Mouse (Mus musculus) kidney, embryonic 16.5 days (tissue): ENCODE results near the gene Cela1. TPM values are rescaled to one million over a fixed set of nuclear protein-coding genes. Genes with fewer than 3 reads are reported as not detected.

Source experiments
- ATAC-seq: fragments of 200-750 bp; cut with Nextera tagmentation; 2 replicates; pipeline ENCODE4 v1.8.0; 2017; ENCODE audit warnings: moderate TSS enrichment; ENCODE audit not compliant: low FRiP score, low TSS enrichment
- H3K27ac ChIP-seq: fragments of 300-500 bp; sonication (generic); 2 replicates; pipeline ENCODE4 v1.5.1; 2014; ENCODE audit warnings: low read length
- H3K27me3 ChIP-seq: fragments of 300-500 bp; sonication (generic); 2 replicates; pipeline ENCODE4 v1.6.1; 2014; ENCODE audit warnings: low read length, control low read depth, mixed read lengths; ENCODE audit not compliant: insufficient read depth
- H3K36me3 ChIP-seq: fragments of 300-500 bp; sonication (generic); 2 replicates; pipeline ENCODE4 v1.6.1; 2014; ENCODE audit warnings: low read length, control low read depth, mixed read lengths; ENCODE audit not compliant: insufficient read depth
- H3K4me1 ChIP-seq: fragments of 300-500 bp; sonication (generic); 2 replicates; pipeline ENCODE4 v1.6.1; 2014; ENCODE audit warnings: low read length, control low read depth, mixed read lengths; ENCODE audit not compliant: insufficient read depth
- H3K4me2 ChIP-seq: fragments of 300-500 bp; sonication (generic); replicated peaks from 2 replicates; pipeline ENCODE4 v1.6.1; 2014; ENCODE audit warnings: low read depth, low read length
- H3K4me3 ChIP-seq: fragments of 300-500 bp; sonication (generic); 2 replicates; pipeline ENCODE4 v1.5.1; 2014; ENCODE audit warnings: mild to moderate bottlenecking, low read length
- H3K9ac ChIP-seq: fragments of 300-500 bp; sonication (generic); replicated peaks from 2 replicates; pipeline ENCODE4 v1.6.1; 2014; ENCODE audit warnings: low read length
- H3K9me3 ChIP-seq: fragments of 300-500 bp; sonication (generic); 2 replicates; pipeline ENCODE4 v1.6.1; 2016; ENCODE audit warnings: low read length, control low read depth
- WGBS: fragments of 180-500 bp; shearing (Covaris S2); extraction: QIAGEN DNeasy Blood & Tissue Kit; methylation state at CpG from one replicate; pipeline ENCODE4 v1.1.7; 2014; 5-methylcytosine and 5-hydroxymethylcytosine counted together
- polyA plus RNA-seq: library from polyadenylated mRNA; unstranded; fragments of >200 nt; fragmentation: Nextera tagmentation; extraction: Ambion mirVana; gene quantifications from 2 replicates; pipeline ENCODE4 v1.2.1, GENCODE M21; 2015

Gene Cela1
- polyA plus RNA-seq, 1 experiment from 2014 or later = 41.9 TPM

GRCm38 (mm10) chr15:100679005-100679404 lies 8.7 kb downstream of the Cela1 start:
- Histone ChIP-seq H3K9me3 (no peaks in the 10 kb centered on the region), H3K27ac (peak overlapping the region; percentile 85), H3K4me1 (peaks cover 48% of the 10 kb centered on the region), H3K4me2 (peak overlapping the region; percentile 14; the same call in 1 of the 2 replicates), H3K36me3 (no peaks in the 10 kb centered on the region), H3K4me3 (no peak overlapping the region), H3K9ac (0 out of 2 replicates have a peak overlapping the region, but pooled peaks have one; percentile 22), H3K27me3 (no peaks in the 10 kb centered on the region)
- 34% methylated on average over 14 of the region's 14 CpGs for WGBS
- peak; percentile 49 for ATAC-seq

- Histone ChIP-seq H3K9me3 (no peaks in the 10 kb centered on the region), H3K4me3 (no peak overlapping the region), H3K27ac (peak overlapping the region; percentile 85), H3K4me1 (peaks cover 48% of the 10 kb centered on the region), H3K4me2 (peak overlapping the region; percentile 14; the same call in 1 of the 2 replicates), H3K9ac (no peak overlapping the region), H3K36me3 (no peaks in the 10 kb centered on the region), H3K27me3 (no peaks in the 10 kb centered on the region)
- ATAC-seq = peak; percentile 62; the same call in 1 of the 2 replicates
- WGBS = 45% methylated on average over 12 of the region's 12 CpGs
Observed at GRCm38 (mm10) chr15:100678581-100678980, 9.1 kb downstream of the Cela1 start.

- 80% methylated on average over 8 of the region's 8 CpGs for WGBS
- peak overlapping the region; percentile 85 for H3K27ac ChIP-seq
- H3K4me2 ChIP-seq = no peak overlapping the region
- H3K36me3 ChIP-seq = no peaks in the 10 kb centered on the region
- H3K9me3 ChIP-seq = no peaks in the 10 kb centered on the region
- no peak overlapping the region for H3K4me3 ChIP-seq
- peaks cover 48% of the 10 kb centered on the region for H3K4me1 ChIP-seq
- no peak for ATAC-seq
- no peaks in the 10 kb centered on the region for H3K27me3 ChIP-seq
- no peak overlapping the region for H3K9ac ChIP-seq
Observed at GRCm38 (mm10) chr15:100677675-100678074, 10.0 kb downstream of the Cela1 start.

GRCm38 (mm10) chr15:100676521-100676920 lies 11.2 kb downstream of the Cela1 start:
- Histone ChIP-seq H3K27me3 (no peaks in the 10 kb centered on the region), H3K9ac (no peak overlapping the region), H3K9me3 (no peaks in the 10 kb centered on the region), H3K27ac (no peak overlapping the region), H3K4me2 (no peak overlapping the region), H3K4me3 (no peak overlapping the region), H3K36me3 (no peaks in the 10 kb centered on the region), H3K4me1 (peaks cover 43% of the 10 kb centered on the region)
- 80% methylated on average over 1 of the region's 1 CpGs for WGBS
- ATAC-seq = no peak

DNA sequence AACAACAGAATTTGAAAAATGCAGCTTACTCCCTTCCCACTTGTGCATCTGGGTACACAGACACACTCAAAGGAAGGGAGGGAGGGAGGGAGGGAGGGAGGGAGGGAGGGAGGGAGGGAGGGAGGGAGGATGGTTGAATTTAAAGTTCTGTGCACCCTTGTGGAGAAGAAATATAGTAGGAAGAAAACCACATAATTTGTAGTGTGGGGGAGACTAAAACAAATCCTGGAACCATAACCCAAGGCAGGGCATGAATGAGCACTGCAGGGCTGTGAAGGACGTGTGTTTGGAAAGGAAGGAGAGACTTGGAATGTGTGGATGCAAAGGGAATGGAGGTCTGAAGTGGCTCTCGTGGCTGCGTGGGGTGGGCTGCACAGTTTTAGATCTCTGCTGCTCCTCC lies 12.2 kb downstream of the Cela1 start:
- Histone ChIP-seq H3K9ac (0 out of 2 replicates have a peak overlapping the region, but pooled peaks have one; percentile 31), H3K9me3 (no peaks in the 10 kb centered on the region), H3K4me1 (peaks cover 34% of the 10 kb centered on the region), H3K4me3 (no peak overlapping the region), H3K4me2 (no peak overlapping the region), H3K27ac (0 out of 2 replicates have a peak overlapping the region, but pooled peaks have one; percentile 24), H3K27me3 (no peaks in the 10 kb centered on the region), H3K36me3 (no peaks in the 10 kb centered on the region)
- WGBS = 34% methylated on average over 3 of the region's 3 CpGs
- ATAC-seq = no peak

GRCm38 (mm10) chr15:100674566-100674965 lies 13.2 kb downstream of the Cela1 start:
- Histone ChIP-seq H3K4me3 (no peak overlapping the region), H3K4me1 (peaks cover 25% of the 10 kb centered on the region), H3K27me3 (no peaks in the 10 kb centered on the region), H3K9me3 (no peaks in the 10 kb centered on the region), H3K27ac (no peak overlapping the region), H3K4me2 (no peak overlapping the region), H3K9ac (no peak overlapping the region), H3K36me3 (no peaks in the 10 kb centered on the region)
- WGBS = 82% methylated on average over 10 of the region's 10 CpGs
- ATAC-seq = no peak

GRCm38 (mm10) chr15:100673585-100674391 lies 13.9 kb downstream of the Cela1 start:
- peaks cover 21% of the 10 kb centered on the region for H3K4me1 ChIP-seq
- H3K36me3 ChIP-seq = no peaks in the 10 kb centered on the region
- H3K4me3 ChIP-seq = no peak overlapping the region
- H3K4me2 ChIP-seq = no peak overlapping the region
- no peaks in the 10 kb centered on the region for H3K9me3 ChIP-seq
- H3K9ac ChIP-seq = no peak overlapping the region
- no peaks in the 10 kb centered on the region for H3K27me3 ChIP-seq
- WGBS = 53% methylated on average over 12 of the region's 12 CpGs
- 0 out of 2 replicates have a peak overlapping the region, but pooled peaks have one; percentile 53 for H3K27ac ChIP-seq
- no peak for ATAC-seq

- Histone ChIP-seq H3K9ac (no peak overlapping the region), H3K36me3 (no peaks in the 10 kb centered on the region), H3K4me3 (no peak overlapping the region), H3K27me3 (no peaks in the 10 kb centered on the region), H3K9me3 (no peaks in the 10 kb centered on the region), H3K27ac (no peak overlapping the region), H3K4me1 (peaks cover 24% of the 10 kb centered on the region), H3K4me2 (no peak overlapping the region)
- WGBS = 73% methylated on average over 5 of the region's 5 CpGs
- ATAC-seq = no peak
Observed at GRCm38 (mm10) chr15:100670833-100671232, 16.9 kb downstream of the Cela1 start.

DNA sequence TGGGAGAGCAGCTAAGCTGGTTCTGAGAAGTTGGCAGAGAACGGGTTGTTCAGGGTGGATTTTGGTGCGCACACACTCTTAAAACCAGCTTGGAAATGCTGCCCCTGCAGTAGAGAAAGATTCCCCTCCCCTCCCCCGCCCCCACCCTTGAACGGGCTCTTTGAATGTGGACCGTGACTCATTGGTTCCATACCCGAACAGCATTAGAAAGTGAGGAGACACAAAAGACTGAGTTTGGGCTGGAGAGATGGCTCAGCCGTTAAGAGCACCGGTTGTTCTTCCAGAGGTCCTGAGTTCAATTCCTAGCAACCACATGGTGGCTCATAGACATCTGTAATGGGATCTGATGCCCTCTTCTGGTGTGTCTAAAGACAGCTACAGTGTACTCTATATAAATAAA lies 17.7 kb downstream of the Cela1 start:
- Histone ChIP-seq H3K27ac (no peak overlapping the region), H3K4me1 (peaks cover 19% of the 10 kb centered on the region), H3K27me3 (no peaks in the 10 kb centered on the region), H3K4me2 (no peak overlapping the region), H3K36me3 (no peaks in the 10 kb centered on the region), H3K4me3 (no peak overlapping the region), H3K9ac (no peak overlapping the region), H3K9me3 (no peaks in the 10 kb centered on the region)
- WGBS = 84% methylated on average over 8 of the region's 8 CpGs
- ATAC-seq = no peak

- 90% methylated on average over 20 of the region's 20 CpGs for WGBS
- H3K4me1 ChIP-seq = peaks cover 15% of the 10 kb centered on the region
- no peak within 1 kb of the TSS for H3K4me3 ChIP-seq
- no peaks in the 10 kb centered on the region for H3K27me3 ChIP-seq
- ATAC-seq = no peak
- no peak within 1 kb of the TSS for H3K9ac ChIP-seq
- no peak within 1 kb of the TSS for H3K4me2 ChIP-seq
- H3K9me3 ChIP-seq = no peaks in the 10 kb centered on the region
- H3K36me3 ChIP-seq = no peaks in the 10 kb centered on the region
- H3K27ac ChIP-seq = no peak within 1 kb of the TSS
Observed at GRCm38 (mm10) chr15:100669337-100669736, 18.4 kb downstream of the Cela1 start, which contains the start of gene Bin2. Bin2 (minus strand) TSS chr15:100669553.
